Mouse (Mus musculus): ENCODE results near the gene C1qtnf4.

- TF ChIP-seq CTCF (IDR thresholded peaks at IDR 0.05; ENCODE audit: low read depth) (no peak), EP300 (IDR thresholded peaks at IDR 0.05; ENCODE audit: low read depth) (no peak)
Observed at GRCm38 (mm10) chr2:90903398-90903797, 17.7 kb downstream of the C1qtnf4 start.

Data from liver, postnatal 0 days (tissue).